Mouse (Mus musculus) splenic B cell, adult 2 months (primary cell): ENCODE measurements around the gene Nrg4.

Experiments
- DNase-seq: peaks from one replicate; pipeline ENCODE4 v3.0.0-alpha.2; 2011; ENCODE audit warnings: low read depth, low spot score
- H3K27me3 ChIP-seq: 2 replicates; pipeline ENCODE4 v1.6.1; 2012; ENCODE audit warnings: mild to moderate bottlenecking, low read length, moderate library complexity, mixed read lengths; ENCODE audit not compliant: control insufficient read depth, poor library complexity, insufficient read depth, severe bottlenecking
- H3K36me3 ChIP-seq: 2 replicates; pipeline ENCODE4 v1.6.1; 2012; ENCODE audit warnings: mild to moderate bottlenecking, low read length, moderate library complexity, mixed read lengths; ENCODE audit not compliant: control insufficient read depth, poor library complexity, insufficient read depth, severe bottlenecking

Gene Nrg4

GRCm38 (mm10) chr9:55229010-55229409 lies 97.6 kb downstream of the Nrg4 start:
- no peaks in the 10 kb centered on the region for H3K27me3 ChIP-seq
- no peak for DNase-seq
- H3K36me3 ChIP-seq, result no peaks in the 10 kb centered on the region; the same call in 1 of the 2 replicates

DNA sequence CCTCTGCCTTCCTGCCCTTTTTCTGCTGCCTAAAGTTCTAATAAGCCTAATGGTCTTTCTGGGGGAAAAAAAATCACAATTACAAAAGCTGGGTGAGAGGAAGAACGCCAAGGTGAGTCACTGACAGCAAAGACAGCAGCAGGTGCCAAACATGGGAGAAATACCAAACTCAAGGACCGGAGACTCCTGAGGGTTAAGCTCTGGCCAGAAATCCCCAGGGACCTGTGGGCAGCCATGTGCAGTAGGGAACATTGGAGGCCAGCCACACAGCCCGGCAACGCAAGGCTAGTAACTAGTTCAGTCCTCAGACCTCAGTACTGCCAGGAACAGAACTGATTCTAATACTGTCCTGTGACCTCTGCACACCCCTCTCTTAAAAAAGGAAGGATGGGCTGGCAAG lies 98.5 kb downstream of the Nrg4 start:
- DNase-seq, result no peak

DNA sequence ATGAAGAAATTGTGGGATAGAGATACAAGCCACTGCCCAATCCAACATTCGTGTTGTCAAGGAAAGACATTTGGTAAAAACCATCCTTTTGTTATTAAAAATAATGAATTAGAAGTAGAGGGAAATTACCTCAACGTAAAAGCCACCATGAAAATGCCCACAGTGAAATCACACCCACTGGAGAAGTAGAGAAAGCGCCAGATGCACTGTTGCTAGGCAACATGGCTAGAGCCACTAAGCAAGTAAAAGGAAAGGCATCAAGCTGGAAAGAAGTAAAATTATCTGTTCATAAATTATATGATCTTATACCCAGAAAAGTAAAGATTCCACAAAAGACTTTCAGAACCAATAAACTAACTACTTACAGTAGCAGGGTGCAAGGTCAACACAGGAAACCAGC lies 100.4 kb downstream of the Nrg4 start:
- Histone ChIP-seq H3K36me3 (peaks cover 6% of the 10 kb centered on the region), H3K27me3 (no peaks in the 10 kb centered on the region)
- no peak for DNase-seq

More for the DNA sequence above, 98.5 kb downstream of the Nrg4 start:
- Histone ChIP-seq H3K27me3 (no peaks in the 10 kb centered on the region), H3K36me3 (peaks cover 3% of the 10 kb centered on the region)

DNA sequence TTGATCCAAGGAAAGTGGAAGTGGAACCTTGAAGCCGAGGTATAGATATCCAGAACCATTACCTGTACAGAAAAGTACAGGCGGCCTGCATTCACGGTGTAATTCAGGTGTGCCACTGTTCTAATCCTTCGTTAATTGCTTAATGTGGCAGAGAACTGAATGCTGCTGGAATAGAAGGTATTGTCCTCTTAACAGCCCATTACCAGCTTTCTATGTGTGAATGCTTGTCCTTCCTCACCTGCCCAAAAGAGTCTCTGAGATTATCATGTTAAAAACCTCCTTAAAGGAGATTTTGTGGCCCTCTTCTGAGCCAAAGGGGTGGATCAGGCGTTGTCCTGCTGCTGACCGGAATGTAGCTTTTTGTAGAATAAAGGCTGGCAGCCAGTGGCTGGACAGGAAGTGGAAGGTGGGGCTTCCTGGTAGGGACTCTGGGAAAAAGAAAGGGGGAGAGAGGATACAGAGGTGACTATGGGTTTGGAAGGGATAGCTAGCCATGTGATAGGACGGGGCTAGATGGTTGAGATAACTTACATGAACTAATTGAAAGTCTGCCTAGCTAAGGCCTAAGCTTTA lies 101.4 kb downstream of the Nrg4 start:
- no peaks in the 10 kb centered on the region for H3K27me3 ChIP-seq
- no peak for DNase-seq
- H3K36me3 ChIP-seq, result peaks cover 9% of the 10 kb centered on the region

GRCm38 (mm10) chr9:55217381-55217780 lies 109.3 kb downstream of the Nrg4 start:
- no peaks in the 10 kb centered on the region for H3K27me3 ChIP-seq
- H3K36me3 ChIP-seq, result peaks cover 20% of the 10 kb centered on the region
- no peak for DNase-seq

DNA sequence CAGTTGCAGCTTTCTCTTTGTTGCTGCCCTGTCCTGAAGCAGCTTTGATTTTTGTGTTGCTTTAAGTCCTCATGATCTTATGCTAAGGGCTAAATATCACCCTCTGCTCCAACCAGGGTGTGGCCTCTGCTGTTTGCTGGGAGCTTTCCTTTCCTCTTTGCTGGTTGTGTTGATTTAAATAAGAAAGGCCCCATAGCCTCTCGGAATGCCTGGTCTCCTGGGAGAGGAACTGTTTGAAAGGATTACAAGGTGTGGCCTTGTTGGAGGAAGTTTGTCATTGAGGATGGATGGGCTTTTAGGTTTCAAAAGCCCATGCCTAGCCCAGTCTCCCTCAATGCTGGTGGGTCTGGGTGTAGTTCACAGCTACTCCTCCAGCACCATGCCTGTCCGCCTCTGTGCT lies 110.6 kb downstream of the Nrg4 start:
- Histone ChIP-seq H3K27me3 (no peaks in the 10 kb centered on the region), H3K36me3 (peaks cover 19% of the 10 kb centered on the region)
- no peak for DNase-seq

DNA sequence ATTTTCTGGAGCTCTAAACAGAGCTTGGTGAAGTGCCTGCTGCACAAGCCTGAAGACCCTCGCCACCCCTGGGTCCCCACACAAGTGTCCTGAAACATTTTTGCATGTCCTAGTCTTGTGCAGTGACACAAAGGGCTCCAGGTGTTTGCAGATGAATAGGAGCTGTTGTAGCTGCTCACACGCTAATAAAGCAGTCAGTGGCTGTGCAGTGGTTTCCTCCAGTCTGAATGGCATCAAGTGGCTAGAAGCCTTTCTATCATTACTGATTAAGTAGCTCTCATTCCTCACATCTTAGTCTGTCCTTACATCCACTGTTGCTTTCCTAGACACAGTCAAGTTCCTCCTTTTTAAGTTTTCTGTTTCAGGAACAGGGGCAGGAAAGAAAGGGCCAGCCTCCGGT lies 111.0 kb downstream of the Nrg4 start:
- no peak for DNase-seq
- Histone ChIP-seq H3K27me3 (no peaks in the 10 kb centered on the region), H3K36me3 (peaks cover 16% of the 10 kb centered on the region)

DNA sequence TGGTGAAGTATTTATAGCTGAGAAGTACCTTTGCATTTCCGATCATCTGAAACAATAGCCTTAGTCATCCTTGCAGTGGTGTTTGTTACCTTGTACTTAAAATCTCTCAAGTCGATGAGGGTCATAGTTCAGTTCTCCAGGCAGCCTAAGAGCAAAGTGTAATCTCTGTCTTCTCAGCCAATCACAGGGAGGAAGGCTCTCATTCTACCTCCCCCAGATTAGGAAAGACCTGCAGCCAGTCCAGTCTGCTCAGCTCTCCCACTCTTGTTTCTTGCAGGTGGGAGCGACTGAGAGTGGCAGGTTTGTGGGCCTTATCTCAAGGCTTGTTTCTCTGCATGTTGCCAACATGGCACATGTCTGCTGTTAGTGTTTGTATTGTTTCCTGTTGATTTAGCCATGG lies 111.6 kb downstream of the Nrg4 start:
- Histone ChIP-seq H3K27me3 (no peaks in the 10 kb centered on the region), H3K36me3 (peaks cover 15% of the 10 kb centered on the region)
- DNase-seq, result no peak

GRCm38 (mm10) chr9:55213396-55213795 lies 113.2 kb downstream of the Nrg4 start:
- Histone ChIP-seq H3K36me3 (peaks cover 13% of the 10 kb centered on the region), H3K27me3 (no peaks in the 10 kb centered on the region)
- no peak for DNase-seq

DNA sequence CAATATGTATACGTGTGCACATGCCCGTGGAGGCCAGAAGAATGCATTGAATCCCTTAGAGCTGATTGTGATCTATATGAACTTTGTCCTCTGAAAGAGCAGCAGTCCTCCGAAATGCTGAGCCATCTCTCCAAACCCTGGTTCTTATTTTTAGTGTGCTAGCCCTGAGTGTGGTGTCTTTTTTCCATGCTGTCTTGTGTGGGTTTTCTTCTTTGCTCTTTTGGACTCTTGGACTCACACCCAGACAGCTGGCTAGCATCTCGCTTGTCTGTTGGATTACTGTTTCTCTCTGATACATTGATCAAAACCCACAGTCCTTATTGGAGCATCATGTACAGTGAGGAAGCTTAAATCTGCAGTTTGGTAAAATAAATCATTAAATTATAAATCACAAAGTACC lies 115.0 kb downstream of the Nrg4 start:
- no peak for DNase-seq
- Histone ChIP-seq H3K36me3 (peaks cover 7% of the 10 kb centered on the region), H3K27me3 (no peaks in the 10 kb centered on the region)

GRCm38 (mm10) chr9:55208790-55209481 lies 117.7 kb downstream of the Nrg4 start, which contains the start of gene Fbxo22:
TSS of gene Fbxo22 (plus strand) at chr9:55208925.
- Histone ChIP-seq H3K36me3 (no peaks in the 10 kb centered on the region; the same call in 1 of the 2 replicates), H3K27me3 (no peaks in the 10 kb centered on the region)
- peak; percentile 81 for DNase-seq

DNA sequence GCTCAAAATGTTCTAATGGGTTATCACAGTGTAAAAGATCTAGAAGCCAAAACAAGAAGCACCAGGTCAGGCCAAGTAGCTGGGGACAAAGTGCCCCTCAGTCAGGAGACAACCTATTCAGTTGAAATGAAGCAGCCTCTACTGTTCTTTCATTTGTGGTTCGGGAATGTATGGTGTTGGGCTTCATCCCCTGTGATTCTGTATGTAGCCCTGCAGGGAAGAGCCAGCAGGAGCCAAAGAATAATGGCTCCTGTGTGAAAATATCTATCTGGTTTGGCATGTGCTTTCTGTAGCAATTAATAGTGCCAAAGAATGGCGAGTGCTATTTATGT lies 118.2 kb downstream of the Nrg4 start:
- peak; percentile 4 for DNase-seq

GRCm38 (mm10) chr9:55199348-55199747 lies 127.3 kb downstream of the Nrg4 start:
- DNase-seq, result no peak
- Histone ChIP-seq H3K36me3 (0 out of 2 replicates have a peak, but pooled peaks cover 1% of the 10 kb centered on the region), H3K27me3 (no peaks in the 10 kb centered on the region)

More for the DNA sequence above, 118.2 kb downstream of the Nrg4 start:
- no peaks in the 10 kb centered on the region for H3K27me3 ChIP-seq
- no peaks in the 10 kb centered on the region for H3K36me3 ChIP-seq

GRCm38 (mm10) chr9:55198260-55198659 lies 128.4 kb downstream of the Nrg4 start:
- Histone ChIP-seq H3K36me3 (0 out of 2 replicates have a peak, but pooled peaks cover 1% of the 10 kb centered on the region), H3K27me3 (no peaks in the 10 kb centered on the region)
- no peak for DNase-seq

- 0 out of 2 replicates have a peak, but pooled peaks cover 1% of the 10 kb centered on the region for H3K36me3 ChIP-seq
- DNase-seq, result no peak
- H3K27me3 ChIP-seq, result no peaks in the 10 kb centered on the region
These were observed 130.8 kb downstream of the Nrg4 start for GRCm38 (mm10) chr9:55195876-55196275.
